Mouse (Mus musculus) cerebellum, adult 2 months (tissue): ENCODE measurements around the gene Bhlhe23.

Experiments
- CTCF ChIP-seq: fragments of 200-500 bp; IDR thresholded peaks from 2 replicates; pipeline ENCODE4 v1.5.1; 2011; ENCODE audit warnings: low read depth, mild to moderate bottlenecking, control low read depth, low read length, moderate library complexity, borderline replicate concordance; ENCODE audit not compliant: insufficient read depth
- POLR2A ChIP-seq: fragments of 200-500 bp; IDR thresholded peaks from 2 replicates; pipeline ENCODE4 v1.6.1; 2011; ENCODE audit warnings: low read length, control low read depth, borderline replicate concordance; ENCODE audit not compliant: insufficient read depth

- TF ChIP-seq CTCF, result peak; percentile 43; the same call in 1 of the 2 replicates
- no peak for TF ChIP-seq POLR2A
Measured at GRCm38 (mm10) chr2:180813982-180814568, 37.4 kb upstream of the Bhlhe23 start.
